Mouse (Mus musculus) testis, adult 2 months (tissue): ENCODE data around the gene Tas2r137.

Source experiments
- CTCF ChIP-seq: fragments of 200-500 bp; IDR thresholded peaks from 2 replicates; pipeline ENCODE4 v1.5.1; 2012; ENCODE audit warnings: low read depth, mild to moderate bottlenecking, inconsistent platforms, low read length, moderate library complexity; ENCODE audit not compliant: control insufficient read depth, insufficient read depth, insufficient replicate concordance
- POLR2A ChIP-seq: fragments of 200-500 bp; IDR thresholded peaks from 2 replicates; pipeline ENCODE4 v1.6.1; 2012; ENCODE audit warnings: low read depth, mild to moderate bottlenecking, inconsistent platforms, low read length, moderate library complexity; ENCODE audit not compliant: control insufficient read depth

- TF ChIP-seq CTCF, result no peak
- TF ChIP-seq POLR2A, result no peak
Observed at GRCm38 (mm10) chr6:40443281-40443928, 47.6 kb upstream of the Tas2r137 start.
